Mouse (Mus musculus) 416B (cell line): ENCODE data around the gene Fyb2.
"Not testable (repeated sequence)": the region's sequence is repeated elsewhere in the genome, so short reads cannot be mapped to it uniquely, and the experiment has no call there.

Source experiments
- DNase-seq: peaks from one replicate; pipeline ENCODE4 v3.0.0; 2011; ENCODE audit warnings: low read depth

Fyb2 gene

DNA sequence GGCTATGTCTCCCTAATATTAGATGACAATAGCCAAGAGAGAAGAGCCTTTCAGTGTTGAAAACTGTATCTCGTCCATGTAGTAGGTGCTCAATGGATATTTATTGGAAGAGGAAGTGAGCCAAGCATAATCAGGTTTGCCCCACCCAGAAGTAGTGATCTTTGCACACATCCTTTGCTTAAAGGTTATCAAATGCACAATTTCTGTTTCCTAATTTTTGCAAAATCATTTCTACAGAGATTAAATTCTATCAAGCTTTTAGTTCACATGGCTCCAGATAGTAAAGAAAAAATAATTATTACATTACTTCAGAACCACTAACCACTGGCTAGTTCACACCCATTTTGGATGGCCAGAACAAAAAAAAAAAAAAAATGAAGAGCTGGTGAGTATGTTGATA, 28.6 kb downstream of the Fyb2 start:
- no peak for DNase-seq

- DNase-seq = no peak
Observed at GRCm38 (mm10) chr4:104944482-104944881, 31.2 kb downstream of the Fyb2 start.

- DNase-seq = no peak
Observed at GRCm38 (mm10) chr4:104948886-104949285, 35.6 kb downstream of the Fyb2 start.

DNA sequence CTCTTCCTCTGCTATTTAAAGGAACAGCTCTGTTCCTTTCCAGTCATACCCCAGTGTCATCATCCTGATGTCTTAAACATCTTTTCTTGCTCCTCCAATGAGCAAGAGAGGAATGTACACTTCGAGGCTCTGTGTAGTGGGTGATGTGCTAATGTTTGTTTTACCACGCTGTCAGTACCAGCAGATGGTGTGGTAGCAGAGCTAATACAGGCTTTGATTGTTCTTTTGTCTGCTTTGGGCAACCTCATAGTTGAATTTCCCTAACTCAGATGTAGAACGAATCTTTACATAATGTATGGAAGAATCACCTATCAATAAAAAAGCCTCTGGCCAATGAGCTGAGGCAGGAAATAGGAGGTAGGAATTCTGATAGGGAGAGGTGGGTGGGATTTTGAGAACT, 36.0 kb downstream of the Fyb2 start:
- DNase-seq = no peak

GRCm38 (mm10) chr4:104951280-104951878, 38.1 kb downstream of the Fyb2 start:
- DNase-seq = no peak

DNA sequence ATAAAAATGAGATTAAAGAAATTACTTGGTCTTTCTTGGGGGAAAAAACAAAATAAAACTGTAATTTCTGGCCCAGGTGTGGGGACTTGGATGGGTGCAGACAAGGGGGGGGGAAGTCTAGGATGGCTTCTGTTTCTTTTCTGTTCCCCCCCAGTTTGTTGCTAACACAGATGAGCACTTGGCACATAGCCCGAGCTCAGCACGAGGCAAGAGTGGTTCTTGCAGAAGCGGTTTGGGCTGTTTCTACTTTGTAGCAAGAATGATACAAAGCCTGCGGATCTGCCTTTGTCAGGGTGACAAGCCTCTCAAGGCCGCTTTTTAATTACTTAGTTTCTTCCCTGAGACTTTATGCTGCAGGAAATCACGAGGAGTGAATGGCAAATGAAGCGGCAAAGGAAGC, 43.4 kb downstream of the Fyb2 start:
- DNase-seq = no peak

- DNase-seq = no peak
Observed at GRCm38 (mm10) chr4:104961431-104961830, 48.2 kb downstream of the Fyb2 start.

GRCm38 (mm10) chr4:104972606-104973005, 59.4 kb downstream of the Fyb2 start:
- DNase-seq = no peak

DNA sequence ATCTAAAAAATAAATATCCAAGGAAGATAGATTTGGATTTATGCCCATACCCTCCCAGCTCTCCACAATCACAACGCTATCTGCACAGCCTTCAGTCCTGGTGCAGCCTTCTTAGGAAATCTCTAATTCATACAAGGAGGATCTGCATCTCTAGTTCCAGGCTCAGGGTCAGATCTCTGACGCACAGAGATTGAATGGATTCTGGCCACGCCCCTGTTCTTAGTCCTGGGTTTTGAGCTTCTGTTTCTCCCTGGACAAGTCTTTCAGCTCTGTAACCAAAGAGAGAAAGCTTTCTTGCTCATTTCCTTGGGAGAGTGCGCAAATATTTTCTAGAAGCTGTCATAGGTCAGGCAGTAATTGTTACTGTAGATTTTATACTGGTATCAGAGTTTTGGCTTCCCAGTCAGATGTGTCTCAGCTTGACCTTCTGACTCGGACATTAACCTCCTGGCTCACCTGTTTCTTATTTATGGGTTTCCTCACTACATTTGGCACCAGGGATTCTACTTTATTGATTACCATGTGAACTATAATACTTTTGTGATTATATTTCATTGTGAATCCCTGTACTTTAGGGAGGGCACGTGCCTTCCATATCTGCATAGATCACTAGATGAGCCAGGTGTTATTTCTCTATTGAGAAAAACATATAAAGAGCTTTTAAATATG, 62.0 kb downstream of the Fyb2 start:
- no peak for DNase-seq

- DNase-seq = no peak
Observed at GRCm38 (mm10) chr4:104985960-104986632, 72.8 kb downstream of the Fyb2 start.

DNA sequence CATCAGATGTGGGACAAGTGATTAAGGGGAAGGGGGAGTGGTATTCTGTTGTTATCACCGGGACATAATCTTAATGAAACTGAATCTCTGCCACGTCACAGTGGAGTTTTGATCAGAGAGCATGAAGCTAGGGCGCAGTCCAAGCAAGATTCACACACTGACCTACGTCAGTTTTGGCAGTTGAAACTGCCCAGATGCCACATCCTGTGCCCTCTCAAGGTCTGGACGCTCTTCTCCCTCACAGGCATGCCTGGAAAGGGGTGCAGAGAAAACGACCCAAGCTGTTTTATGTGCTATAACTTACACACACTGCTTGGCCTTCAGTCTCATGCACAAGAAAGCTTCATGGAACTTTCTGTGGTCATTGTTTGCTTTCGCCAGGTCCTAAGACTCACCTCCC, 74.4 kb downstream of the Fyb2 start:
- no peak for DNase-seq

GRCm38 (mm10) chr4:104988102-104988501, 74.8 kb downstream of the Fyb2 start:
- no peak for DNase-seq

DNA sequence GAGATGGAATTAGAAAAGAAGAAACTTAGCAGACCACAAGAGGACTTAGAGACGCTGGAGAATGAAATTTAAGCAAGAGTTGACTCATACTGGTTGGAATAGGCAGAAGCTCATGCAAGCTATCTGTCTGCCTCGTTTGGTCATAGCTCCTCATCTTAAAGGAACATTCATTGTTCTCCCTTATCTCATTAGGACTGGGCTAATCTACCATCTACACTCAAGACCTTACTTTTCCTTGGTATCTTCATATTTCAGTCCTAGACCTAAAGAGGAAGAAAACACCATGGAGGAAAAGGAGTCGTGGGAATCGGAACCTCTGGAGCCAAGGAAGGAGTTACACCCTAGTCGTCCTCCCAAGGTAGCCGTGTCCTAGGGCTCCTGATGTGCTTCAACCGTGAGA, 75.5 kb downstream of the Fyb2 start:
- no peak for DNase-seq

- DNase-seq = no peak
Observed at GRCm38 (mm10) chr4:104990016-104990415, 76.8 kb downstream of the Fyb2 start.

DNA sequence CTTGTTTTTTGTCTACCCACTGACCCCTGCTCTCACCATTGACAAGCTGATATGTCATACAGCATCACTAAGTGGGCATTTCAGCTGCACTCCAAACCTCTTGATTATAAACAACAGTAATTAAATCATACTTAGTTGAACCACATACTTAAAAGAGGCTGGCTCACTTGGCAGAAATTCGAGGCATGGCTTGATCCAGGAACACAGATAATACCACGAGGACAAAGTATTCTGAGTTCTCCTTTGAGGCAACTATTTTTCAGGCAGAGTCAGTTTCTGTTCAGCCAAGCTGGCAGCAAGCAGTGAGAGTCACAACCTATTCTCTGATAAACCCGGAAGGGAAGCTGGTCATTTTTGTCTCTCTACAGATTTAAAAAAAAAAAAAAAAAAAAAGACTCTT, 77.4 kb downstream of the Fyb2 start:
- DNase-seq = no peak

- no peak for DNase-seq
Observed at GRCm38 (mm10) chr4:104992271-104992670, 79.0 kb downstream of the Fyb2 start.

DNA sequence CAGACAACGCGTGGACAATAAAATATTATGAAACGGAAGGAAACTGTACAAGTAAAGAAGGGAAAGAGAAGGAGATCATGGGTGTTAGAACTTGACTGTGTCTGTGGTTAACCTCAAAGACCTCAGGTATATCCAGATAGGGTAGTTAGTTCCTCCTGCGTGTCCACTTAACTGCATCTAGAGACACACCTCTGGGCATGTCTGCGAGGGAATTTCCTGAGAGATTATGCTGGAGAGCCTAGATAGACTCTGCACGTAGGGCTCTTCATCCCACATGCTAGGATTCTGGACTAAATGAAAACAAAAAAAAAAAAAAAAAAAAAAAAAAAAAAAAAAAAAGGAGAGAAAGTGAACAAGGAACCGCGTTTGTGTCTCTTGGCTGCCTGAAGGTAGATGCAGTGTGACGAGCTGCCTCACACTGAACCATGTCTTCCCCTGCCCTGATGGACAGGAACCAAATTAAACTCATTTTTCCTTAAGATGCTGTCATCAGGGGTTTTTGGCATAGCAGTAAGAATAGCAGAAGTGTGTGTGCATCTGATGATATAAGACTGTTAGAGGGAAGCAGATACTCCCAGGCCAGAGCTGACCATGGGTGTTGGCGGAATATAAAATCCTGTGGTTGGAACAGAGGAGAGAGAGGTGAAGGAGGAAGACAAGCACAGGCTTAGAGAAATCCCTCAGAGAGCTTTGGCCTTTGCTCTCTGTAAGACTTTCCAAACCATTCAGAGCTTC, 80.1 kb downstream of the Fyb2 start:
- DNase-seq = no peak

DNA sequence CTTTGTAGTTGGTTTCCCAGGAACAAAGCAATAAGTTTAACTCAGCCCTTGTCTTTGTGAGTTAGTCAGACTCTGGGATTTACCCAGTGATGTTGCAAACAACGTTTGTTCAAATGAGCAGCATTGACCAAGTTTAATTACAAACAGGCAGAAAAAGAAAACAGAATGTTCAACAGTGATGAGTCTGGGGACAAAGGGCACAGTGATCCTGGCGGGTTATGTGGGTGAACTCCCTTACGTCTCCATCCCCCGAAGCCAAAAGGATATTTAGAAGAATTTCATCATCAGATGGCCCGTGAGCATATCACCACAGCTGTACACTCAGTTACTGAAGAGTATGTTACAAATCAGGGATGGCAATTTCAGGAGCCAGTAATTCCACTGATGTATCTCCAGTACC, 86.4 kb downstream of the Fyb2 start:
- no peak for DNase-seq

DNA sequence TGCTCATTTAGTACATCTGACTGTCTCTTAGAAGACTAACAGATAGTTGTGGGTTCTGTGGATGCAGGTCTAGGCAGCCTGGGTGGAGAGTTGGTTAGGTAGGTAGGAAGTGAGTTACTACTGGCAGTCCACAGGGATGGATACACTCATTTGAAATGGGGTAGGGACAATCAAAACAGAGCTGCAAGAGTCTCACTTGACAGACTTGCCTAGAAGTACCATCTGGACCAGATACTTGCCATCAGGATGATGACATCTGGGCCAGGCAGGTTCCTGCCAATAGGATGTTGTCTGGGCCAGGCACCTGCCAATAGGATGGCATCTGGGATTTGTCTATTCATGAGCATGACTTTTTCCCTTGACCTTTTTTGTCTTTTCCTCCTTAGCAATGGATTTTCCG, 88.5 kb downstream of the Fyb2 start:
- DNase-seq = no peak

DNA sequence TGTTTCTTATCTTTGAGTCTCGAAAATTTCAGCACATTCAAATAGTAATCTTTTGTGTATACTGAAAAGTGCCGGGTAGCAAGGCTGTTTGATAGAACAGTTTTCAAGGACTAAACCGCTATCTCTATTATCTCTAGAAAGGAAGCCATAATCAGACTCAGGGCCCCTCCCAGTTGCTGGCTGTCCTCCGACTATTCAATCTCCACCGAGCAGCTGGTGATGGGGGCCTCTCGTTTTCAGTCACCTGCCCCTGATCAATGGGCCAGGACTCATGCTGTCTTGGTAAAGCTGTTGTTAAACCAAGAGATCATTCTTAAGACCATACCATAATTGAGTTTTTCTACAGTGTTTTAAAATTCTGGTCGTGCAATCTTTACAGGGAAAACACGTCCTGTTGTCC, 90.9 kb downstream of the Fyb2 start:
- DNase-seq = no peak

- not testable (repeated sequence) for DNase-seq
Observed at GRCm38 (mm10) chr4:105004649-105005048, 91.4 kb downstream of the Fyb2 start.

GRCm38 (mm10) chr4:105007360-105008018, 94.2 kb downstream of the Fyb2 start:
- no peak for DNase-seq
